Mouse (Mus musculus) liver, postnatal 0 days (tissue): Measurements from ENCODE around the gene Ifit1bl2.

Experiments
- CTCF ChIP-seq: sonication (generic); IDR thresholded peaks from 2 replicates; pipeline ENCODE4 v1.5.1; 2016; ENCODE audit warnings: antibody characterized with exemption, low read depth
- EP300 ChIP-seq: IDR thresholded peaks from 2 replicates; pipeline ENCODE4 v1.6.1; 2016; ENCODE audit warnings: antibody characterized with exemption, low read depth, mild to moderate bottlenecking

- TF ChIP-seq CTCF (no peak), EP300 (0 out of 2 replicates have a peak, but pooled peaks have one; percentile 11)
These were observed 7.1 kb downstream of the Ifit1bl2 start for GRCm38 (mm10) chr19:34633484-34633883.
